Mouse (Mus musculus) gastrocnemius, postnatal 10 days (tissue): Measurements from ENCODE around the gene Nell2. TPM values are rescaled to one million over a fixed set of nuclear protein-coding genes. Genes with fewer than 3 reads are reported as not detected.
"Not testable (repeated sequence)": the region's sequence is repeated elsewhere in the genome, so short reads cannot be mapped to it uniquely, and the experiment has no call there.

Source experiments
- DNase-seq: peaks from one replicate; pipeline ENCODE4 v3.0.0; 2021; ENCODE audit warnings: mixed read lengths
- long read RNA-seq, 2 experiments: library from polyadenylated mRNA; stranded (forward); transcript quantifications; one replicate each; pipeline ENCODE4 v2.0.0; 2021
- total RNA-seq, 2 experiments: library from RNA; stranded (reverse); gene quantifications; 2 replicates each; pipeline ENCODE4 v1.2.3; 2021

Gene Nell2
- 1 to 10 TPM in 1 of 2 experiments, under 1 TPM in 1; 0.84 to 1.1 TPM for total RNA-seq
- long read RNA-seq, experiment 1, result 0 reads
- long read RNA-seq, experiment 2, result 0 reads

- DNase-seq, result peak; percentile 41
Measured at GRCm38 (mm10) chr15:95527948-95528861, at the start of gene Nell2. Nell2 (minus strand) TSS chr15:95528559.

- DNase-seq, result peak; percentile 33
Measured at GRCm38 (mm10) chr15:95574661-95575060, 46.3 kb upstream of the Nell2 start.

GRCm38 (mm10) chr15:95569606-95570005 is 41.2 kb upstream of the Nell2 start:
- DNase-seq, result no peak

GRCm38 (mm10) chr15:95565160-95565559 is 36.8 kb upstream of the Nell2 start:
- no peak for DNase-seq

- no peak for DNase-seq
Measured at GRCm38 (mm10) chr15:95561303-95561702, 32.9 kb upstream of the Nell2 start.

GRCm38 (mm10) chr15:95550011-95550410 is 21.7 kb upstream of the Nell2 start:
- no peak for DNase-seq

GRCm38 (mm10) chr15:95542632-95543031 is 14.3 kb upstream of the Nell2 start:
- no peak for DNase-seq

GRCm38 (mm10) chr15:95536724-95537123 is 8.4 kb upstream of the Nell2 start:
- DNase-seq, result no peak

- no peak for DNase-seq
Measured at GRCm38 (mm10) chr15:95536230-95536629, 7.9 kb upstream of the Nell2 start.

- DNase-seq, result no peak
Measured at GRCm38 (mm10) chr15:95534644-95535043, 6.3 kb upstream of the Nell2 start.

GRCm38 (mm10) chr15:95527461-95527947 is 855 bp downstream of the Nell2 start:
- no peak for DNase-seq

GRCm38 (mm10) chr15:95526626-95527411 is 1.5 kb downstream of the Nell2 start:
- no peak for DNase-seq

- no peak for DNase-seq
Measured at GRCm38 (mm10) chr15:95525997-95526396, 2.4 kb downstream of the Nell2 start.

- DNase-seq, result no peak
Measured at GRCm38 (mm10) chr15:95518204-95518603, 10.2 kb downstream of the Nell2 start.

GRCm38 (mm10) chr15:95513306-95513705 is 15.1 kb downstream of the Nell2 start:
- DNase-seq, result not testable (repeated sequence)

GRCm38 (mm10) chr15:95495666-95496065 is 32.7 kb downstream of the Nell2 start:
- no peak for DNase-seq

- DNase-seq, result no peak
Measured at GRCm38 (mm10) chr15:95495193-95495592, 33.2 kb downstream of the Nell2 start.

GRCm38 (mm10) chr15:95492201-95492600 is 36.2 kb downstream of the Nell2 start:
- DNase-seq, result no peak

- no peak for DNase-seq
Measured at GRCm38 (mm10) chr15:95489174-95489573, 39.2 kb downstream of the Nell2 start.

- no peak for DNase-seq
Measured at GRCm38 (mm10) chr15:95487961-95488360, 40.4 kb downstream of the Nell2 start.

GRCm38 (mm10) chr15:95482002-95482401 is 46.4 kb downstream of the Nell2 start:
- no peak for DNase-seq

GRCm38 (mm10) chr15:95481585-95481984 is 46.8 kb downstream of the Nell2 start:
- no peak for DNase-seq

- DNase-seq, result no peak
Measured at GRCm38 (mm10) chr15:95476440-95476839, 51.9 kb downstream of the Nell2 start.
